Mouse (Mus musculus): ENCODE data around the gene Nup153. TPM values are rescaled to one million over a fixed set of nuclear protein-coding genes. Genes with fewer than 3 reads are reported as not detected.
A peak's percentile ranks its signal among the peaks of the same experiment; 100 is the strongest.

Gene Nup153
- polyA plus RNA-seq (2014; fragmentation: Nextera tagmentation; extraction: Ambion mirVana) = 16.4 and 18.8 TPM in 2 replicates

- H3K4me3 ChIP-seq (ENCODE audit: control insufficient read depth in 1 of 2, insufficient read depth in 1 of 2, low read depth in 1 of 2, low read length in 2 of 2) = peak within 1 kb of the TSS; percentile 90 to 99
- peak within 1 kb of the TSS; percentile 91 to 97 for H3K27ac ChIP-seq (replicated peaks in 1 of 2; ENCODE audit: control insufficient read depth in 1 of 2, insufficient read depth in 1 of 2, low read depth in 2 of 2, low read length in 2 of 2)
- peak; percentile 81 for ATAC-seq (ENCODE audit: insufficient number of reproducible peaks, insufficient read depth, low FRiP score, low read depth)
- no peaks in the 10 kb centered on the region for H3K27me3 ChIP-seq (ENCODE audit: control insufficient read depth, insufficient read depth, low read length)
- H3K4me2 ChIP-seq (ENCODE audit: low read length) = peak within 1 kb of the TSS; percentile 87
- peak within 1 kb of the TSS; percentile 96 for H3K9ac ChIP-seq (ENCODE audit: low read length)
- WGBS = under 1% methylated on average over 43 of the region's 51 CpGs
- H3K36me3 ChIP-seq (ENCODE audit: control insufficient read depth, insufficient read depth, low read length) = no peaks in the 10 kb centered on the region
- H3K9me3 ChIP-seq (ENCODE audit: control insufficient read depth, low read length) = no peaks in the 10 kb centered on the region
- peaks cover 0 to 17% of the 10 kb centered on the region in 2 experiments; a peak in 2 of 4 replicates for H3K4me1 ChIP-seq (ENCODE audit: control insufficient read depth in 2 of 2, insufficient read depth in 2 of 2, low read length in 2 of 2)
These were observed at the start of gene Nup153 for GRCm38 (mm10) chr13:46727837-46728268. Gene Nup153 (minus strand): TSS chr13:46727940.

- WGBS = 86% methylated on average over 3 of the region's 3 CpGs
- H3K4me3 ChIP-seq (ENCODE audit: control insufficient read depth in 1 of 2, insufficient read depth in 1 of 2, low read depth in 1 of 2, low read length in 2 of 2) = no peak overlapping the region
- H3K4me2 ChIP-seq (ENCODE audit: low read length) = no peak overlapping the region
- H3K9me3 ChIP-seq (ENCODE audit: control insufficient read depth, low read length) = no peaks in the 10 kb centered on the region
- no peak overlapping the region for H3K27ac ChIP-seq (replicated peaks in 1 of 2; ENCODE audit: control insufficient read depth in 1 of 2, insufficient read depth in 1 of 2, low read depth in 2 of 2, low read length in 2 of 2)
- no peaks in the 10 kb centered on the region for H3K27me3 ChIP-seq (ENCODE audit: control insufficient read depth, insufficient read depth, low read length)
- peaks cover 89% of the 10 kb centered on the region for H3K36me3 ChIP-seq (ENCODE audit: control insufficient read depth, insufficient read depth, low read length)
- no peak for ATAC-seq (ENCODE audit: insufficient number of reproducible peaks, insufficient read depth, low FRiP score, low read depth)
- 0 out of 4 replicates have a peak, but pooled peaks cover 0 to 2% of the 10 kb centered on the region in 2 experiments for H3K4me1 ChIP-seq (ENCODE audit: control insufficient read depth in 2 of 2, insufficient read depth in 2 of 2, low read length in 2 of 2)
- H3K9ac ChIP-seq (ENCODE audit: low read length) = no peak overlapping the region
These were observed 49.7 kb upstream of the Nup153 start for GRCm38 (mm10) chr13:46777461-46777860.

GRCm38 (mm10) chr13:46776636-46777305, 49.0 kb upstream of the Nup153 start:
- Histone ChIP-seq H3K4me1 (ENCODE audit: control insufficient read depth in 2 of 2, insufficient read depth in 2 of 2, low read length in 2 of 2) (0 out of 4 replicates have a peak, but pooled peaks cover 0 to 2% of the 10 kb centered on the region in 2 experiments), H3K4me3 (ENCODE audit: control insufficient read depth in 1 of 2, insufficient read depth in 1 of 2, low read depth in 1 of 2, low read length in 2 of 2) (no peak overlapping the region), H3K27me3 (ENCODE audit: control insufficient read depth, insufficient read depth, low read length) (no peaks in the 10 kb centered on the region), H3K4me2 (ENCODE audit: low read length) (no peak overlapping the region), H3K9me3 (ENCODE audit: control insufficient read depth, low read length) (no peaks in the 10 kb centered on the region), H3K27ac (replicated peaks in 1 of 2; ENCODE audit: control insufficient read depth in 1 of 2, insufficient read depth in 1 of 2, low read depth in 2 of 2, low read length in 2 of 2) (no peak overlapping the region), H3K36me3 (ENCODE audit: control insufficient read depth, insufficient read depth, low read length) (peaks cover 92% of the 10 kb centered on the region), H3K9ac (ENCODE audit: low read length) (no peak overlapping the region)
- no peak for ATAC-seq (ENCODE audit: insufficient number of reproducible peaks, insufficient read depth, low FRiP score, low read depth)
- 63% methylated on average over 14 of the region's 14 CpGs for WGBS

GRCm38 (mm10) chr13:46774998-46775397, 47.3 kb upstream of the Nup153 start:
- Histone ChIP-seq H3K9ac (ENCODE audit: low read length) (no peak overlapping the region), H3K9me3 (ENCODE audit: control insufficient read depth, low read length) (no peaks in the 10 kb centered on the region), H3K4me1 (ENCODE audit: control insufficient read depth in 2 of 2, insufficient read depth in 2 of 2, low read length in 2 of 2) (0 out of 4 replicates have a peak, but pooled peaks cover 0 to 2% of the 10 kb centered on the region in 2 experiments), H3K27ac (replicated peaks in 1 of 2; ENCODE audit: control insufficient read depth in 1 of 2, insufficient read depth in 1 of 2, low read depth in 2 of 2, low read length in 2 of 2) (no peak overlapping the region), H3K4me3 (ENCODE audit: control insufficient read depth in 1 of 2, insufficient read depth in 1 of 2, low read depth in 1 of 2, low read length in 2 of 2) (no peak overlapping the region), H3K27me3 (ENCODE audit: control insufficient read depth, insufficient read depth, low read length) (no peaks in the 10 kb centered on the region), H3K4me2 (ENCODE audit: low read length) (no peak overlapping the region), H3K36me3 (ENCODE audit: control insufficient read depth, insufficient read depth, low read length) (peaks cover 92% of the 10 kb centered on the region)
- no peak for ATAC-seq (ENCODE audit: insufficient number of reproducible peaks, insufficient read depth, low FRiP score, low read depth)
- WGBS = 81% methylated on average over 5 of the region's 5 CpGs

GRCm38 (mm10) chr13:46772581-46772980, 44.8 kb upstream of the Nup153 start:
- Histone ChIP-seq H3K4me1 (ENCODE audit: control insufficient read depth in 2 of 2, insufficient read depth in 2 of 2, low read length in 2 of 2) (0 out of 4 replicates have a peak, but pooled peaks cover 0 to 2% of the 10 kb centered on the region in 2 experiments), H3K9ac (ENCODE audit: low read length) (no peak overlapping the region), H3K9me3 (ENCODE audit: control insufficient read depth, low read length) (no peaks in the 10 kb centered on the region), H3K36me3 (ENCODE audit: control insufficient read depth, insufficient read depth, low read length) (peaks cover 93% of the 10 kb centered on the region), H3K4me3 (ENCODE audit: control insufficient read depth in 1 of 2, insufficient read depth in 1 of 2, low read depth in 1 of 2, low read length in 2 of 2) (no peak overlapping the region), H3K4me2 (ENCODE audit: low read length) (no peak overlapping the region), H3K27ac (replicated peaks in 1 of 2; ENCODE audit: control insufficient read depth in 1 of 2, insufficient read depth in 1 of 2, low read depth in 2 of 2, low read length in 2 of 2) (no peak overlapping the region), H3K27me3 (ENCODE audit: control insufficient read depth, insufficient read depth, low read length) (no peaks in the 10 kb centered on the region)
- ATAC-seq (ENCODE audit: insufficient number of reproducible peaks, insufficient read depth, low FRiP score, low read depth) = no peak
- WGBS = 95% methylated on average over 13 of the region's 13 CpGs

GRCm38 (mm10) chr13:46765361-46765760, 37.6 kb upstream of the Nup153 start:
- Histone ChIP-seq H3K4me2 (ENCODE audit: low read length) (no peak overlapping the region), H3K4me1 (ENCODE audit: control insufficient read depth in 2 of 2, insufficient read depth in 2 of 2, low read length in 2 of 2) (no peaks in the 10 kb centered on the region), H3K27me3 (ENCODE audit: control insufficient read depth, insufficient read depth, low read length) (no peaks in the 10 kb centered on the region), H3K4me3 (ENCODE audit: control insufficient read depth in 1 of 2, insufficient read depth in 1 of 2, low read depth in 1 of 2, low read length in 2 of 2) (no peak overlapping the region), H3K27ac (replicated peaks in 1 of 2; ENCODE audit: control insufficient read depth in 1 of 2, insufficient read depth in 1 of 2, low read depth in 2 of 2, low read length in 2 of 2) (no peak overlapping the region), H3K36me3 (ENCODE audit: control insufficient read depth, insufficient read depth, low read length) (peaks cover 94% of the 10 kb centered on the region), H3K9ac (ENCODE audit: low read length) (no peak overlapping the region), H3K9me3 (ENCODE audit: control insufficient read depth, low read length) (no peaks in the 10 kb centered on the region)
- WGBS = 83% methylated on average over 2 of the region's 2 CpGs
- no peak for ATAC-seq (ENCODE audit: insufficient number of reproducible peaks, insufficient read depth, low FRiP score, low read depth)

- no peaks in the 10 kb centered on the region for H3K9me3 ChIP-seq (ENCODE audit: control insufficient read depth, low read length)
- H3K27me3 ChIP-seq (ENCODE audit: control insufficient read depth, insufficient read depth, low read length) = no peaks in the 10 kb centered on the region
- no peak overlapping the region for H3K9ac ChIP-seq (ENCODE audit: low read length)
- no peak overlapping the region for H3K27ac ChIP-seq (replicated peaks in 1 of 2; ENCODE audit: control insufficient read depth in 1 of 2, insufficient read depth in 1 of 2, low read depth in 2 of 2, low read length in 2 of 2)
- H3K4me2 ChIP-seq (ENCODE audit: low read length) = no peak overlapping the region
- no peak overlapping the region for H3K4me3 ChIP-seq (ENCODE audit: control insufficient read depth in 1 of 2, insufficient read depth in 1 of 2, low read depth in 1 of 2, low read length in 2 of 2)
- no peak for ATAC-seq (ENCODE audit: insufficient number of reproducible peaks, insufficient read depth, low FRiP score, low read depth)
- H3K36me3 ChIP-seq (ENCODE audit: control insufficient read depth, insufficient read depth, low read length) = peaks cover 97% of the 10 kb centered on the region
- 96% methylated on average over 9 of the region's 9 CpGs for WGBS
- H3K4me1 ChIP-seq (ENCODE audit: control insufficient read depth in 2 of 2, insufficient read depth in 2 of 2, low read length in 2 of 2) = no peaks in the 10 kb centered on the region
These were observed 35.5 kb upstream of the Nup153 start for GRCm38 (mm10) chr13:46763210-46763609.
